Mouse (Mus musculus) thymus, postnatal 25 days (tissue): ENCODE data around the gene Ypel2.
"Not testable (repeated sequence)": the region's sequence is repeated elsewhere in the genome, so short reads cannot be mapped to it uniquely, and the experiment has no call there.

ENCODE experiments used
- DNase-seq: peaks from one replicate; pipeline ENCODE4 v3.0.0; 2022

Ypel2 gene

GRCm38 (mm10) chr11:86993041-86994037 lies at the start of gene Ypel2:
Gene Ypel2, minus strand, starts transcription at chr11:86993707.
- DNase-seq, result peak; percentile 97

GRCm38 (mm10) chr11:87043052-87043451 lies 49.5 kb upstream of the Ypel2 start:
- no peak for DNase-seq

- no peak for DNase-seq
Observed at GRCm38 (mm10) chr11:87039307-87039963, 45.9 kb upstream of the Ypel2 start.

GRCm38 (mm10) chr11:87036180-87036579 lies 42.7 kb upstream of the Ypel2 start:
- DNase-seq, result no peak

GRCm38 (mm10) chr11:87028212-87028611 lies 34.7 kb upstream of the Ypel2 start:
- DNase-seq, result no peak

GRCm38 (mm10) chr11:87026096-87026875 lies 32.8 kb upstream of the Ypel2 start:
- DNase-seq, result no peak

- DNase-seq, result no peak
Observed at GRCm38 (mm10) chr11:87025351-87025750, 31.8 kb upstream of the Ypel2 start.

GRCm38 (mm10) chr11:87023240-87023639 lies 29.7 kb upstream of the Ypel2 start:
- not testable (repeated sequence) for DNase-seq

GRCm38 (mm10) chr11:87022765-87023164 lies 29.3 kb upstream of the Ypel2 start:
- DNase-seq, result no peak

- no peak for DNase-seq
Observed at GRCm38 (mm10) chr11:87021551-87021950, 28.0 kb upstream of the Ypel2 start.

GRCm38 (mm10) chr11:87020449-87020848 lies 26.9 kb upstream of the Ypel2 start:
- no peak for DNase-seq

GRCm38 (mm10) chr11:87019431-87019830 lies 25.9 kb upstream of the Ypel2 start:
- DNase-seq, result no peak

GRCm38 (mm10) chr11:87018081-87018480 lies 24.6 kb upstream of the Ypel2 start:
- DNase-seq, result no peak

- no peak for DNase-seq
Observed at GRCm38 (mm10) chr11:87015691-87016090, 22.2 kb upstream of the Ypel2 start.

GRCm38 (mm10) chr11:87010476-87010875 lies 17.0 kb upstream of the Ypel2 start:
- peak; percentile 40 for DNase-seq

GRCm38 (mm10) chr11:87007371-87007770 lies 13.9 kb upstream of the Ypel2 start:
- no peak for DNase-seq

GRCm38 (mm10) chr11:87004960-87005755 lies 11.7 kb upstream of the Ypel2 start:
- DNase-seq, result no peak

- DNase-seq, result no peak
Observed at GRCm38 (mm10) chr11:87002078-87002829, 8.7 kb upstream of the Ypel2 start.

- DNase-seq, result no peak
Observed at GRCm38 (mm10) chr11:87001217-87001616, 7.7 kb upstream of the Ypel2 start.

- DNase-seq, result no peak
Observed at GRCm38 (mm10) chr11:86996266-86996665, 2.8 kb upstream of the Ypel2 start.

GRCm38 (mm10) chr11:86995625-86996221 lies 2.2 kb upstream of the Ypel2 start:
- DNase-seq, result peak; percentile 71
